Mouse (Mus musculus): ENCODE measurements at regions not wholly inside any gene's neighbourhood (a gene's known extent, or its start where the extent isn't known, plus 50 kb on each side); places are given as distances from the start of the nearest gene placed in this dataset.

DNA sequence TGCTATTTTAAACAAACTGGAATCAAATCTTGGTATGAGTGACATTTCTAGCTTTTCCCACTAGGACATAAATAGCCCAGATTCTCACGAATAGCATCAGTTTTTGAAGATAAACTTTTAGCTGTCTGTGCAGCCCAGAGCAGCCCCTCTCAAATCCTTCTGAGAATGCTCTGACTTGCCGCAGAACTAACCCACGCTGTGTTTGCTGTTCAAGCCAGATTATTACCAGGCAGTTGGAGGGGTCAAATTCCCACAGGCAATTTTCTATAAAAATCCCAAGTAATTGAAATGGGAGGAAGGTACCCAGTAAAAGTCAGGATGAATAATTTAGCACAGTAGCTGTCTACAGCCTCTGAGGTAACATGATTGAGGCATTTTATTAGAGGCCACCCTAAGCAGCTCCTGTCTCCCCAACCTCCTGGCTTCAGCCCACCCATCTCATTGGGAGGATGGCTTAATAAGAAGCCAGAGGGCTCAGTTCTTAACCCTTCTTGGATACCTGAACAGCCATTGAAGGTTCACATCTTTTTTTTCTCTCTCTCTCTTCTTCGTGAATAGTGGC is 84.4 kb downstream of the Snx18 start:
- dilution Hi-C loops (cut with MboI; ENCODE audit: extremely low pct_ligation_motif_present, extremely low pct_unique_long_range_greater_than_20kb, low sequenced_read_pairs) = no loop called here
- TF ChIP-seq KAT2A (IDR thresholded peaks at IDR 0.05; ENCODE audit: insufficient replicate concordance, low read length) (no peak), TCF12 (IDR thresholded peaks at IDR 0.05; ENCODE audit: low read depth, low read length) (no peak), SMC3 (IDR thresholded peaks at IDR 0.05; ENCODE audit: low read depth, low read length) (no peak), NELFE (IDR thresholded peaks at IDR 0.05; ENCODE audit: low read depth, low read length) (no peak), IRF4 (IDR thresholded peaks at IDR 0.05; ENCODE audit: low read depth, low read length) (no peak), USF2 (conservative IDR thresholded peaks at IDR 0.05; ENCODE audit: low read depth, low read length) (no peak), ZC3H11A (IDR thresholded peaks at IDR 0.05; ENCODE audit: low read depth, low read length) (no peak), POLR2A (IDR thresholded peaks at IDR 0.05; ENCODE audit: low read depth, low read length) (no peak), E2F4 (IDR thresholded peaks at IDR 0.05; ENCODE audit: insufficient replicate concordance, low read depth, low read length) (no peak), NRF1 (IDR thresholded peaks at IDR 0.05; ENCODE audit: low read depth, low read length) (no peak), CHD1 (IDR thresholded peaks at IDR 0.05; ENCODE audit: low read depth, low read length) (no peak)
- H3K4me1 ChIP-seq (ENCODE audit: control insufficient read depth in 1 of 2, insufficient read depth in 2 of 2) = no peaks in the 10 kb centered on the region
- no peaks in the 10 kb centered on the region for H3K27me3 ChIP-seq (replicated peaks)
- in situ Hi-C loops (cut with MboI; ENCODE audit: low pct_ligation_motif_present, low pct_unique_long_range_greater_than_20kb, low sequenced_read_pairs) = no loop called here
- H3K9ac ChIP-seq (ENCODE audit: insufficient read depth, low read depth) = no peak overlapping the region
- no peak overlapping the region for H3K27ac ChIP-seq (ENCODE audit: insufficient read depth, low read depth)
- no peaks in the 10 kb centered on the region for H3K9me3 ChIP-seq (replicated peaks; ENCODE audit: low read length)
- no peak overlapping the region for H3K4me3 ChIP-seq (replicated peaks in 1 of 3; ENCODE audit: low read depth in 2 of 3, low read length in 2 of 3, poor library complexity in 1 of 3)
- H3K36me3 ChIP-seq (replicated peaks in 1 of 2; ENCODE audit: control insufficient read depth in 1 of 2, insufficient read depth in 1 of 2, low read length in 1 of 2) = no peaks in the 10 kb centered on the region
- no peak overlapping the region for H3K4me2 ChIP-seq (ENCODE audit: insufficient read depth, low read depth, poor library complexity, severe bottlenecking)
- H3K79me2 ChIP-seq (replicated peaks; ENCODE audit: control insufficient read depth, extremely low read depth, insufficient read depth, poor library complexity, severe bottlenecking) = no peaks in the 10 kb centered on the region
- DNase-seq (ENCODE audit: extremely low read depth) = no peak

- dilution Hi-C loops (cut with MboI; ENCODE audit: extremely low pct_ligation_motif_present, extremely low pct_unique_long_range_greater_than_20kb, low sequenced_read_pairs) (no loop called here), in situ Hi-C loops (cut with MboI; ENCODE audit: low pct_ligation_motif_present, low pct_unique_long_range_greater_than_20kb, low sequenced_read_pairs) (no loop called here)
- TF ChIP-seq SIN3A (IDR thresholded peaks at IDR 0.05; ENCODE audit: low read length) (no peak), JUN (IDR thresholded peaks at IDR 0.05; ENCODE audit: insufficient read depth, low read depth, low read length) (no peak)
- H3K4me1 ChIP-seq (ENCODE audit: control insufficient read depth in 1 of 2, insufficient read depth in 2 of 2) = no peaks in the 10 kb centered on the region
- no peak overlapping the region for H3K4me3 ChIP-seq (replicated peaks in 1 of 3; ENCODE audit: low read depth in 2 of 3, low read length in 2 of 3, poor library complexity in 1 of 3)
- H3K9me3 ChIP-seq (replicated peaks; ENCODE audit: low read length) = no peaks in the 10 kb centered on the region
- H3K27ac ChIP-seq (ENCODE audit: insufficient read depth, low read depth) = no peak overlapping the region
- H3K9ac ChIP-seq (ENCODE audit: insufficient read depth, low read depth) = no peak overlapping the region
- no peaks in the 10 kb centered on the region for H3K27me3 ChIP-seq (replicated peaks)
- no peaks in the 10 kb centered on the region for H3K36me3 ChIP-seq (replicated peaks in 1 of 2; ENCODE audit: control insufficient read depth in 1 of 2, insufficient read depth in 1 of 2, low read length in 1 of 2)
- no peaks in the 10 kb centered on the region for H3K79me2 ChIP-seq (replicated peaks; ENCODE audit: control insufficient read depth, extremely low read depth, insufficient read depth, poor library complexity, severe bottlenecking)
- H3K4me2 ChIP-seq (ENCODE audit: insufficient read depth, low read depth, poor library complexity, severe bottlenecking) = no peak overlapping the region
- no peak for DNase-seq (ENCODE audit: extremely low read depth)
Measured at GRCm38 (mm10) chr13:113526997-113527396, 91.4 kb downstream of the Snx18 start.

- Histone ChIP-seq H3K9me3 (replicated peaks; ENCODE audit: low read length) (no peaks in the 10 kb centered on the region), H3K27me3 (replicated peaks) (no peaks in the 10 kb centered on the region), H3K4me1 (ENCODE audit: control insufficient read depth in 1 of 2, insufficient read depth in 2 of 2) (no peaks in the 10 kb centered on the region), H3K4me3 (replicated peaks in 1 of 3; ENCODE audit: low read depth in 2 of 3, low read length in 2 of 3, poor library complexity in 1 of 3) (no peak overlapping the region), H3K27ac (ENCODE audit: insufficient read depth, low read depth) (no peak overlapping the region), H3K79me2 (replicated peaks; ENCODE audit: control insufficient read depth, extremely low read depth, insufficient read depth, poor library complexity, severe bottlenecking) (no peaks in the 10 kb centered on the region), H3K36me3 (replicated peaks in 1 of 2; ENCODE audit: control insufficient read depth in 1 of 2, insufficient read depth in 1 of 2, low read length in 1 of 2) (no peaks in the 10 kb centered on the region), H3K4me2 (ENCODE audit: insufficient read depth, low read depth, poor library complexity, severe bottlenecking) (no peak overlapping the region), H3K9ac (ENCODE audit: insufficient read depth, low read depth) (no peak overlapping the region)
- dilution Hi-C loops (cut with MboI; ENCODE audit: extremely low pct_ligation_motif_present, extremely low pct_unique_long_range_greater_than_20kb, low sequenced_read_pairs) (no loop called here), in situ Hi-C loops (cut with MboI; ENCODE audit: low pct_ligation_motif_present, low pct_unique_long_range_greater_than_20kb, low sequenced_read_pairs) (no loop called here)
- DNase-seq (ENCODE audit: extremely low read depth) = no peak
- TF ChIP-seq CTCF (conservative IDR thresholded peaks at IDR 0.05 in 1 of 2, IDR thresholded peaks at IDR 0.05 in 1 of 2; ENCODE audit: low read depth in 2 of 2, low read length in 2 of 2) = no peak
- TF ChIP-seq BHLHE40 (IDR thresholded peaks at IDR 0.05; ENCODE audit: low read depth, low read length) = peak; percentile 84
- no peak for TF ChIP-seq KAT2A (IDR thresholded peaks at IDR 0.05; ENCODE audit: insufficient replicate concordance, low read length)
- TF ChIP-seq ELF1 (IDR thresholded peaks at IDR 0.05; ENCODE audit: low read depth, low read length) = no peak
- TF ChIP-seq E2F4 (IDR thresholded peaks at IDR 0.05; ENCODE audit: insufficient replicate concordance, low read depth, low read length) = no peak
- no peak for TF ChIP-seq USF1 (IDR thresholded peaks at IDR 0.05; ENCODE audit: low read depth, low read length)
Measured at GRCm38 (mm10) chr13:113523503-113523902, 94.9 kb downstream of the Snx18 start.
